Mouse (Mus musculus) thymus, adult 2 months (tissue): ENCODE measurements at regions not wholly inside any gene's neighbourhood (a gene's known extent, or its start where the extent isn't known, plus 50 kb on each side); places are given as distances from the start of the nearest gene placed in this dataset.

Source experiments
- CTCF ChIP-seq: fragments of 200-500 bp; IDR thresholded peaks from 2 replicates; pipeline ENCODE4 v1.5.1; 2012; ENCODE audit warnings: mild to moderate bottlenecking, control low read depth, low read length, moderate library complexity, borderline replicate concordance; ENCODE audit not compliant: control insufficient read depth, poor library complexity, insufficient read depth; ENCODE audit errors: extremely low read depth
- POLR2A ChIP-seq: fragments of 200-500 bp; IDR thresholded peaks from 2 replicates; pipeline ENCODE4 v1.6.1; 2012; ENCODE audit warnings: mild to moderate bottlenecking, low read length, control low read depth, moderate library complexity; ENCODE audit not compliant: control insufficient read depth, poor library complexity, insufficient read depth; ENCODE audit errors: extremely low read depth

GRCm38 (mm10) chr4:125261547-125261946, 133.9 kb upstream of the Zc3h12a start:
- no peak for TF ChIP-seq CTCF
- TF ChIP-seq POLR2A, result no peak
